Mouse (Mus musculus) myocyte (in vitro differentiated cells): Measurements from ENCODE around the gene Tmem210. TPM values are rescaled to one million over a fixed set of nuclear protein-coding genes. Genes with fewer than 3 reads are reported as not detected.
A peak's percentile ranks its signal among the peaks of the same experiment; 100 is the strongest.

Experiments used
- H3K27me3 ChIP-seq: one replicate; pipeline ENCODE4 v1.6.1; 2011; ENCODE audit not compliant: control insufficient read depth, insufficient read depth, insufficient read length
- H3K36me3 ChIP-seq: one replicate; pipeline ENCODE4 v1.6.1; 2011; ENCODE audit not compliant: control insufficient read depth, insufficient read depth
- H3K4me2 ChIP-seq: one replicate; pipeline ENCODE4 v1.6.1; 2011; ENCODE audit warnings: low read depth, control low read depth
- H3K4me3 ChIP-seq: one replicate; pipeline ENCODE4 v1.5.1; 2011; ENCODE audit warnings: mild to moderate bottlenecking, control low read depth, moderate library complexity
- H3K79me2 ChIP-seq: one replicate; pipeline ENCODE4 v1.6.1; 2011; ENCODE audit not compliant: control insufficient read depth, insufficient read depth
- H3ac ChIP-seq: one replicate; pipeline ENCODE4 v1.6.1; 2011; ENCODE audit not compliant: control insufficient read depth, insufficient read length
- CEBPB ChIP-seq: IDR thresholded peaks from 2 replicates; pipeline ENCODE4 v1.6.1; 2011; ENCODE audit warnings: mild to moderate bottlenecking, moderate library complexity; ENCODE audit not compliant: poor library complexity, insufficient read depth, severe bottlenecking
- E2F4 ChIP-seq: IDR thresholded peaks from one replicate; pipeline ENCODE4 v1.6.1; 2011; ENCODE audit warnings: mild to moderate bottlenecking, control low read depth, moderate library complexity; ENCODE audit not compliant: insufficient read depth
- MAX ChIP-seq: IDR thresholded peaks from one replicate; pipeline ENCODE4 v1.6.1; 2011; ENCODE audit warnings: low read depth, mild to moderate bottlenecking, control low read depth
- MYOD1 ChIP-seq, 3 experiments: IDR thresholded peaks; one replicate each; pipeline ENCODE4 v1.6.1; 2011; ENCODE audit warnings: control low read depth in 2 of 3, low read depth in 2 of 3, mild to moderate bottlenecking in 2 of 3, moderate library complexity in 1 of 3; ENCODE audit not compliant: insufficient read length in 2 of 3, control insufficient read depth in 1 of 3
- MYOG ChIP-seq, 3 experiments: IDR thresholded peaks; one replicate each; pipeline ENCODE4 v1.6.1; 2011; ENCODE audit warnings: control low read depth in 2 of 3, low read depth in 2 of 3, mild to moderate bottlenecking in 2 of 3; ENCODE audit not compliant: insufficient read length in 2 of 3, control insufficient read depth in 1 of 3, insufficient read depth in 1 of 3
- POLR2A ChIP-seq: IDR thresholded peaks from one replicate; pipeline ENCODE4 v1.6.1; 2011; ENCODE audit warnings: low read depth, mild to moderate bottlenecking, control low read depth, moderate library complexity; ENCODE audit not compliant: insufficient read length
- POLR2AphosphoS2 ChIP-seq: IDR thresholded peaks from one replicate; pipeline ENCODE4 v1.6.1; 2011; ENCODE audit warnings: low read depth, control low read depth; ENCODE audit not compliant: insufficient read length
- REST ChIP-seq: IDR thresholded peaks from one replicate; pipeline ENCODE4 v1.6.1; 2011; ENCODE audit warnings: mild to moderate bottlenecking, control low read depth, moderate library complexity; ENCODE audit not compliant: insufficient read depth, insufficient read length
- SRF ChIP-seq: IDR thresholded peaks from one replicate; pipeline ENCODE4 v1.6.1; 2011; ENCODE audit warnings: low read depth; ENCODE audit not compliant: control insufficient read depth, insufficient read length
- TCF12 ChIP-seq: IDR thresholded peaks from one replicate; pipeline ENCODE4 v1.6.1; 2011; ENCODE audit warnings: mild to moderate bottlenecking, control low read depth; ENCODE audit not compliant: poor library complexity, insufficient read depth, severe bottlenecking
- TCF3 ChIP-seq: IDR thresholded peaks from one replicate; pipeline ENCODE4 v1.6.1; 2011; ENCODE audit warnings: low read depth, control low read depth; ENCODE audit not compliant: insufficient read length
- USF1 ChIP-seq: IDR thresholded peaks from one replicate; pipeline ENCODE4 v1.6.1; 2011; ENCODE audit warnings: low read depth, mild to moderate bottlenecking, control low read depth, moderate library complexity
- polyA plus RNA-seq: library from polyadenylated mRNA; unstranded; fragments of >200 nt; fragmentation: generic; extraction: Trizol; gene quantifications from one replicate; pipeline ENCODE4 v1.2.1, GENCODE M21; 2012; ENCODE audit warnings: missing spikeins

Gene Tmem210
- polyA plus RNA-seq, 1 experiment = 0.40 TPM

DNA sequence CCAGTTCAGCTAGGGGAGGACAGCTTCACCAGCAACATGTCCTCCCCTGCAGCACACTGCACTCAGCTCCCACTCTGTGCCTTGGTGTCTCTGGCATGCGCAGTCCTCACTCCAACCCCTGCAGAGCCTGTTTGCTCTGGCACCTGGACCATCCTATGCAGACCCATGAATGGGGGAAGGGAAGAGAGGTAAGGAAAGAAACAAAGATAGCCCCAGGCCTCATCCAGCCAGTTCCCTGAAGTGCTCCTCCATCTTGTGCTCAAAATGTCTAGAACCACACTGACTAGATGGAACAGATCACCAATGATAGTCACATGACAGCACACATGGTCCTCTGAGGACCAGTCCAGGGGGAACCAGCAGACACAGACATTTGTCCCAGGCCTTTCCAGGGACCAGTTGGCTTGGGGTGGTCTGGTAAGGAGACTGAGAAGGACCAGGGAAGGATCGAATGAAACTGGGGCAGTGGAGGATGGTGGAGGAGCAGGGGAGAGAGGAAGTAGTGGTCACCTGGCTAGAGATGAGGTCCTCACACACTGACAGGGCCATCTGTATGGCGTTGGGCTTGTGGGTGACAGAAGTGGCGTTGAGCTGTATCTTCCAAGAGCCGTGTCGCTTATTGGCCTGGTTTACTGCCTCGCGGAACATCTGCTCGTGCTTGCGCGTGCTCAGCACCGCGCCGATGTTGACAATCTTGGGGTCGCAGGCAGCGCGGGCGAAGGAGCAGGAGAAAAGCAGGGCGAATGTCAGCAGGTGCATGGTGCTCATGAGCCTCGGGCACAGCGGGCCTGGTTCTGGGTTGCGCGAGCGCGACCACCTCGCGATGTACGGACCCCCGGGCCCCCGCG lies 30.4 kb downstream of the Tmem210 start:
- Histone ChIP-seq H3K4me3 (no peak overlapping the region), H3ac (no peak overlapping the region), H3K36me3 (no peaks in the 10 kb centered on the region), H3K27me3 (peaks cover 43% of the 10 kb centered on the region), H3K79me2 (no peaks in the 10 kb centered on the region), H3K4me2 (no peak overlapping the region)
- no peak for TF ChIP-seq MYOG (IDR thresholded peaks at IDR 0.05; ENCODE audit: control insufficient read depth in 1 of 3, insufficient read depth in 1 of 3, insufficient read length in 2 of 3, low read depth in 2 of 3)
- no peak for TF ChIP-seq MYOD1 (IDR thresholded peaks at IDR 0.05; ENCODE audit: control insufficient read depth in 1 of 3, insufficient read length in 2 of 3, low read depth in 2 of 3)
- no peak for TF ChIP-seq E2F4

DNA sequence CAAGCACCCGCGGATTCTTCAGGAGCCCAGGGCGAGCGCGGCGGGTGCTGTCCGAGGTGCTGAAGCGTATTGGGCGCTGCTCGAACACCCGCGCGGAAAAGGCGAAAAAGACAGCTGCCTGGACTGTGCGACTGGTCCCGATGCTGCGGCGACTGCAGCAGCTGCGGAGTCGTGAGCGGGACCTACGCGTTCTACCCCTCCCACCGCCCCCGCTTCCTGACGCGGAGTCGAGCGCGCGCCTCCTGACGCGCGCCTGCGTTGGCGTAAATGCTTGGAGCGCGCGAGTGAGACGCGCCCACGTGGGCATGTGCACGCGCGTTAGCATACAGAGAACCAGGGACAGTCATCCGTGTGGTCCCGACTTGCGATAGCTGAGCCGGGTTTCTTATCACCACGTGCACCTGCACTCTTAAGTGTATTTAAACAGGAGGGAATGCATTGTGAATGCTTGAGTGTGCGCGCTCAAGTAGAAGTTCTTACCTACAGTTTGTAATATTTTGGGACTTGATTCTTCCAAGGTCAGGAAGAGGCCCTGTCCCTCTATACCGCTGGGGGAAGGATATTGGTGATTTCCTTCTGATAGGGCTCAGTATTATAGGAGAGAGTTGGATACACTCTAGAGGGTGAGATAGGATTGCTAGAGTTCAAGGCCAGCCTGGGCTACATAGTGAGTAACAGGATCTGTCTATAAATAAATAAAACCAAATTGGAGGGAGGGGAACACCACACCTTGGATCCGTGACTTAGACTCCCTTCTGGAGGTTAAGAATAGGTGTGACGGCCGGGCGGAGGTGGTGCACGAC lies 31.2 kb downstream of the Tmem210 start, which contains the start of gene Grin1:
Grin1 (minus strand) TSS at position 217 of the 803 bp plus-strand sequence.
- H3K79me2 ChIP-seq = no peaks in the 10 kb centered on the region
- peaks cover 45% of the 10 kb centered on the region for H3K27me3 ChIP-seq

DNA sequence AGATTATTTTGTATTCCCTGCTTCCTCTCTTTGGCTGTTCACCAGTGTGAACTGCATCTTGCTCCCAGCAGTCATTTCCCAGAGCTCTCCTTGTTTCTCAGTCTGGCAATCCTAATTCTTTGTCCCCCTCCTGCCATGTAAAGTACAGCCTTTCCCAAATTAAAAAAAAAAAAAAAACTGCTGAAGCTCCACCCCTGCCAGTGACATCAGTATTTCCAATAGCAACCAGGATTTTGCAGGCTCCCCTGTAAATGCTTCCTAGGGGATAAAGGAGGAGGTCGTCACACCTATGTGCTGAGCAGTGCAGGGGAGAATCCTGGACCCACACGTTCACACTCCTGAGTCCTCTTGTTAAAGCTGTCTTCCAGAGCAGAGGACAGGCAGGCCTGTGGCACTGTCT lies 32.1 kb downstream of the Tmem210 start:
- H3K79me2 ChIP-seq = no peaks in the 10 kb centered on the region
- no peaks in the 10 kb centered on the region for H3K36me3 ChIP-seq
- no peak overlapping the region for H3K4me3 ChIP-seq
- no peak overlapping the region for H3ac ChIP-seq
- H3K27me3 ChIP-seq = peaks cover 54% of the 10 kb centered on the region
- no peak for TF ChIP-seq POLR2AphosphoS2
- no peak for TF ChIP-seq POLR2A
- no peak for TF ChIP-seq USF1
- TF ChIP-seq REST = no peak
- TF ChIP-seq SRF = no peak
- TF ChIP-seq MYOD1 (IDR thresholded peaks at IDR 0.05; ENCODE audit: control insufficient read depth in 1 of 3, insufficient read length in 2 of 3, low read depth in 2 of 3) = no peak
- no peak for TF ChIP-seq MYOG (IDR thresholded peaks at IDR 0.05; ENCODE audit: control insufficient read depth in 1 of 3, insufficient read depth in 1 of 3, insufficient read length in 2 of 3, low read depth in 2 of 3)
- no peak for TF ChIP-seq TCF3
- H3K4me2 ChIP-seq = no peak overlapping the region

More for the DNA sequence above, 31.2 kb downstream of the Tmem210 start, which contains the start of gene Grin1:
- TF ChIP-seq MYOG (IDR thresholded peaks at IDR 0.05; ENCODE audit: control insufficient read depth in 1 of 3, insufficient read depth in 1 of 3, insufficient read length in 2 of 3, low read depth in 2 of 3) (peak in 2 of 3 experiments; percentile 75 to 77), POLR2AphosphoS2 (no peak), REST (peak; percentile 88), CEBPB (no peak), POLR2A (no peak), TCF3 (no peak), SRF (no peak), USF1 (no peak), TCF12 (no peak), E2F4 (no peak), MAX (no peak), MYOD1 (IDR thresholded peaks at IDR 0.05; ENCODE audit: control insufficient read depth in 1 of 3, insufficient read length in 2 of 3, low read depth in 2 of 3) (peak in 2 of 3 experiments; percentile 53 to 65)
- H3K4me2 ChIP-seq = no peak within 1 kb of the TSS
- H3ac ChIP-seq = no peak within 1 kb of the TSS
- H3K36me3 ChIP-seq = no peaks in the 10 kb centered on the region
- H3K4me3 ChIP-seq = no peak within 1 kb of the TSS

DNA sequence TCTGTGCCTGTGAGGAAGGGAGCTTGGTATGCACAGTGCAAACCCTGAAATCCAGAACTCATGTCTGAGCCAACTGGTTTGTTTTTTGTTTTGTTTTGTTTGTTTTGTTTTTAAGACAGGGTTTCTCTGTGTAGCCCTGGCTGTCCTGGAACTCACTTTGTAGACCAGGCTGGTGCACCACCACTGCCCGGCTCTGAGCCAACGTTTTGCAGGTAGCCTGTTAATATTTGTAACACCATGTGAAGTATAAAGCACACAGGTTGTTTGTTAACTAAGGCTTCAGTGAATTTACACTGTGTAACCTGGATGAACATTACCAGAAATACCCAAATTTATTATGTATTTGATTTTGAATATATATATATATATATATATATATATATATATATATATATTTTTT lies 38.1 kb downstream of the Tmem210 start:
- Histone ChIP-seq H3K27me3 (peaks cover 15% of the 10 kb centered on the region), H3K79me2 (no peaks in the 10 kb centered on the region), H3K4me2 (no peak overlapping the region), H3ac (no peak overlapping the region), H3K4me3 (no peak overlapping the region), H3K36me3 (no peaks in the 10 kb centered on the region)
- no peak for TF ChIP-seq USF1
- TF ChIP-seq TCF12 = no peak
- TF ChIP-seq REST = no peak
- no peak for TF ChIP-seq SRF
- no peak for TF ChIP-seq MYOG (IDR thresholded peaks at IDR 0.05; ENCODE audit: control insufficient read depth in 1 of 3, insufficient read depth in 1 of 3, insufficient read length in 2 of 3, low read depth in 2 of 3)
- TF ChIP-seq MYOD1 (IDR thresholded peaks at IDR 0.05; ENCODE audit: control insufficient read depth in 1 of 3, insufficient read length in 2 of 3, low read depth in 2 of 3) = no peak
- TF ChIP-seq E2F4 = no peak
- no peak for TF ChIP-seq TCF3
